Mouse (Mus musculus) 416B (cell line): ENCODE measurements around the gene Elavl2.

Experiments
- DNase-seq: peaks from one replicate; pipeline ENCODE4 v3.0.0; 2011; ENCODE audit warnings: low read depth

The Elavl2 gene

DNA sequence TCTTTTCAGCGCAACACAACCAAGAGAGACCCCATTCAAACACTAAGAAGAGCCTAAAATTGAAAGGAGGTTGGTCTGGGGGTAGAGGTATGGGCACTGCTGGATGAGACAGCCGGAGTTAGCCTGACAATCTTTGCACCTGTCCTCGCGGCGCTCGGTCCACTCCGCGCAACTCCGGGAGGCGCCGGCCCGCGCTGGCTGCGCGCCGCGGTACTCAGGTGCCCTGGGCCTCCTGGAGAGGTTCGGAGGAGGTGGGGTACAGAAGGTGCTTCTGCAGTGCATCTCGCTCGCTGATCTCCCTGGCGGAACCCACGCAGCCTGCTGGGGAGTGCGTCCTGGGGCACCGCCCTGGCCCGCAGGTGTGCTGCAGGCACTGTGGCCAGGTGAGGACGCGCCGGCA is at the start of gene Elavl2:
Elavl2 (minus strand) TSS at position 363 of the 400 bp plus-strand sequence.
- no peak for DNase-seq

GRCm38 (mm10) chr4:91447887-91448286 is 47.3 kb upstream of the Elavl2 start:
- DNase-seq: no peak

DNA sequence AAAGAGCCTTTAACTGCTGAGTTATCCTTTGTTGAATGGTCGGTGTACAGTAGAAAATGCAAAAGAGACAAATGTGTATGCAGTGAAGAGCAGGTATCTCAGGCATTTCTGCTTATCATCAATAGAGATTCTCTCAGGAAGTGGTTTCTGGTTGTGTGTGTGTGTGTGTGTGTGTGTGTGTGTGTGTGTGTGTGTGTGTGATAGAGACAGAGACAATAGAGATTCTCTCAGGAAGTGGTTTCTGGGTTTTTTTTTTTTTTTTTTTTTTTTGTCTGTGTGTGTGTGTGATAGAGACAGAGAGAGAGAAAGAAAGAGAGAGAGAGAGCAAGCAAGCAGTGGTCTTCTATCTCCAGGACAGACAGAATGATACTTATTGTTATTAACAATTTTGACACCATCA is 15.0 kb upstream of the Elavl2 start:
- no peak for DNase-seq

DNA sequence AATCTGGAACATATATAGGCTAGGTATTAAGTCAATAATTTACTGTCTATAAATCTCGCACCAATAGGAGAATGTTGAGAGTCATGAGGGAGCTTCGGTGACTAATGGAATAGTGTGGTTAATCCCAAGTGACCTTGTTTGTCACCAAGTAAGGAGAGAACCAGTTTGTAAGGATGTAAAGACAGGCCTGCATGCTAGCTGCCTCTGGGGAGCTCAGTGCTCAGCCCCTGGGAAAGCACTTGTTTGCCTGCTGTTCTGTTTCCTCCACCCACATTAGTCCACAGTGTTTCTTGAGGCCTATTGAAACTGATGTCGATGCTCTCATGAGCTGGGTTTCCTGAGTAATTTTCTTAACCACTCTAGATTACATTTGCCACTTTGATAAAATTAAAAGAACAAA is 4.5 kb upstream of the Elavl2 start:
- no peak for DNase-seq

DNA sequence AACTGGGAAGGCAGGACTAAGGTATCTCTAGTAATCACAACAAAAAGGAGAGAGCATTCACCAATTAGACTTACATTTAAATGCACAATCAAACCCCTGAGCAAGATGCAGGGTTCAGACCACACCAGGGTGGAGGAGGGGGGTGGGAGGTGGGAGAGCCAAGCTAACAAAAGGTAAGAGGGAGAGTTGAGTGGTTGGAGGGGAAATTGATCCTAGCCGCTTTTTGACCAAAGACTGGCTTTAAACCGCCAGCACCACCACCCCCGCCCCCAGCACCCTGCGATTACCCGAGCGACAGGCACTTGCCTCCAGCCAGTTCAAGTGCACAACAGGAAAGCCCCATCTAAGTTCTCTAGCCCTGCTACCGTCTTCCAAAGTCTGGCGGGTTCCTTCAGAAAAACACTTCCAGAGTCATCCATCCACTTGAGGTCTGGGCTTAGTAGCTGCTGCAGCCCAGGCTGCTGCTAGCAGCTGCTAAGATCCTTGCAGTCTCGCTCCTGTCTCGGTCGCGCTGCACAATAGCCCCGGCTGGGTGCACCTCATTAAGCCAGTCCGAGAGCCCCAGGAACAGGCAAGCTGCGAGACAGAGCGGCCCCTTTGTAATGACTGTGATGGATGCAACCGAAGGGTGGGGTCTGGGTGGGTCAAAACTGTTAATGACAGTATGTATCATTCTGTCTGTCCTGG is 932 bp downstream of the Elavl2 start:
- DNase-seq: no peak

- DNase-seq: no peak
These were observed 8.5 kb downstream of the Elavl2 start for GRCm38 (mm10) chr4:91391987-91392598.

GRCm38 (mm10) chr4:91387701-91388100 is 12.9 kb downstream of the Elavl2 start:
- DNase-seq: no peak

DNA sequence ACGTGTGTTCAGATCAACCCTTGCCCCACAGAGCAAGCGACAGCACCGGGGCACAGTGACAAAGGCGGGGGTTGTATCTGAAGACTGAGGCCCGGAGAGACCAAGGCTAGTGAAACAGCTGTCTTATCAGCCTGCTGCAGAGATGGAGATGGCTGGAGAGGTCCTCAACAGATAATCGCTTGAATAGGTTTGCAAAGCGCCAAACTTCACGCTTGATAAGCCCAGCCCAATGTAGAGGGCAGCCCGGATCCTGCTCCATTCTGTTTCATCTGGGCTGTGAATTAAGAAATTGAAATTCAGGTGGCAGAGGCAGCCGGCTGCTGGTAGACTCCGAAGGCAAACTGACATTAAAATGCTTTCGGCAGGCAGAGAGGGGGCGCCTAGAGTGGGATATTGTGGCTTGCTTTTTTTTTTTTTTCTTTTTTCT is 19.4 kb downstream of the Elavl2 start:
- DNase-seq: no peak

GRCm38 (mm10) chr4:91380341-91381117 is 20.1 kb downstream of the Elavl2 start:
- DNase-seq: no peak

GRCm38 (mm10) chr4:91379559-91379958 is 21.0 kb downstream of the Elavl2 start:
- DNase-seq: no peak

- DNase-seq: no peak
These were observed 24.2 kb downstream of the Elavl2 start for GRCm38 (mm10) chr4:91376317-91376910.

DNA sequence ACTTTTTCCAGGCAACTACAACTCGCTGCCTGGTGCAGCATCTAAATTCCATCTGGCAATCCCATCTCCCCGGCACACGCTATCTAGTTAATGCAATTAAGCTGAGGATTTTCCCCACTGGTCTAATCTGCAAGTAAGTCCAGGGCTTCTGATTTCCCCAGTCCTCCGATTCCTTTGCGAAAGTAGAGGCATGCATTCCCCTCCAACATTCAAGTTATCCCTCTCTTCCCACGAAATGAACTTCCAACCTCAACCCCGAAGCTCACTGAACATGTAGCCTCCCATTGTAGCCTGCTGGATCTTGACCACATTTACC is 25.3 kb downstream of the Elavl2 start:
- no peak for DNase-seq

- no peak for DNase-seq
These were observed 25.8 kb downstream of the Elavl2 start for GRCm38 (mm10) chr4:91374571-91375371.

GRCm38 (mm10) chr4:91372844-91373243 is 27.7 kb downstream of the Elavl2 start:
- no peak for DNase-seq

GRCm38 (mm10) chr4:91371819-91372215 is 28.8 kb downstream of the Elavl2 start:
- DNase-seq: no peak

GRCm38 (mm10) chr4:91371131-91371818 is 29.3 kb downstream of the Elavl2 start:
- no peak for DNase-seq

- no peak for DNase-seq
These were observed 35.3 kb downstream of the Elavl2 start for GRCm38 (mm10) chr4:91365276-91365675.

GRCm38 (mm10) chr4:91363963-91364362 is 36.6 kb downstream of the Elavl2 start:
- DNase-seq: no peak

DNA sequence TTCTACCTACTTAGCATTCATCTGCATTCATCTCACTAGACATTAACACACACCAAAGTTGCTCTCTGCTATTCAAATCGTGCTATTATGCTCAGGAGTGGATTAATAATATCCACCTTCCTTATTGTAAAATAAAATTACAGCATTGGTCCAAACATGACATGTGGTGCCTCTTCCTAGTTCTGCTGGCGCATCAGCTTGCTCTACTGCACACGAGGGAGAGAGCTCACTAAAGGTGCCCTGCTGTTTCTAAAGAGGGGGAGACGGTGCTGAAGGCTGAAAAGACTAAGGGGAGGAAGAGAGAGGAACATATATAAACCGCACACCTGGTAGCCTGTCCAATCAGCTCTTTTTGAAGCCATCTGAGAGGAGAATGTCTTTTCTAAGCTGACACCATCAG is 38.1 kb downstream of the Elavl2 start:
- DNase-seq: no peak

- DNase-seq: no peak
These were observed 47.4 kb downstream of the Elavl2 start for GRCm38 (mm10) chr4:91353138-91353537.

DNA sequence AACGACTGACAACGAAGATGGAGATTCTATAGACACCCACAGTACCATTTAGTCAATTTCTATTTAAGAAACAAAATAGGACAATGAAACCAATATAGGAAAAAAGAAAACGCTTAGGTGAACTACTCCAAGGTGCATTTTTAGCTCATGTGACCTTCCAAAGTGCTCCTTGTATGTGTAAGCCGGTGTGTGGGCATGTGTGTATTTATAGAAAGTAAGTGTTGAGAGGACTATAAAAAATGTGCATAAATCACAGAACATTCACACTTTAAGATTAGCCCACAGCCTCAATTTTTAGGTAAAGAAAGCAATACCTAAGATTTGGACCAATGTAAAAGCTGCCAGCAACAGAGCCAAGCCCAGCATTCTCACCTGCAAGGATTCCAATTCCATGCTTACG is 51.0 kb downstream of the Elavl2 start:
- no peak for DNase-seq
